Mouse (Mus musculus) intestine, embryonic 14.5 days (tissue): Measurements from ENCODE around the gene Galnt7. TPM values are rescaled to one million over a fixed set of nuclear protein-coding genes. Genes with fewer than 3 reads are reported as not detected.

Experiments used
- ATAC-seq: fragments of 200-750 bp; cut with Nextera tagmentation; replicated peaks from 2 replicates; pipeline ENCODE4 v1.8.0; 2017; ENCODE audit warnings: low read depth, moderate number of reproducible peaks, moderate TSS enrichment, moderate library complexity; ENCODE audit not compliant: low FRiP score, low TSS enrichment
- DNase-seq: peaks from one replicate; pipeline ENCODE4 v3.0.0-alpha.2; 2018; ENCODE audit warnings: low spot score
- H3K27ac ChIP-seq: fragments of 300-500 bp; sonication (generic); 2 replicates; pipeline ENCODE4 v1.5.1; 2014; ENCODE audit warnings: low read depth, mild to moderate bottlenecking, control low read depth
- H3K27me3 ChIP-seq: fragments of 300-500 bp; sonication (generic); replicated peaks from 2 replicates; pipeline ENCODE4 v1.6.1; 2014; ENCODE audit warnings: low read length, control low read depth; ENCODE audit not compliant: control insufficient read depth, insufficient read depth
- H3K36me3 ChIP-seq: fragments of 300-500 bp; sonication (generic); 2 replicates; pipeline ENCODE4 v1.6.1; 2014; ENCODE audit warnings: low read length, control low read depth; ENCODE audit not compliant: control insufficient read depth, insufficient read depth
- H3K4me1 ChIP-seq: fragments of 300-500 bp; sonication (generic); replicated peaks from 2 replicates; pipeline ENCODE4 v1.6.1; 2014; ENCODE audit warnings: low read length, control low read depth, mixed read lengths; ENCODE audit not compliant: control insufficient read depth, insufficient read depth
- H3K4me2 ChIP-seq: fragments of 300-500 bp; sonication (generic); 2 replicates; pipeline ENCODE4 v1.6.1; 2014; ENCODE audit warnings: low read length
- H3K4me3 ChIP-seq: fragments of 300-500 bp; sonication (generic); 2 replicates; pipeline ENCODE4 v1.5.1; 2014; ENCODE audit warnings: low read depth, low read length, control low read depth, mixed read lengths
- H3K9ac ChIP-seq: fragments of 300-500 bp; sonication (generic); 2 replicates; pipeline ENCODE4 v1.6.1; 2014; ENCODE audit warnings: mild to moderate bottlenecking, low read length
- H3K9me3 ChIP-seq: fragments of 300-500 bp; sonication (generic); 2 replicates; pipeline ENCODE4 v1.6.1; 2016; ENCODE audit warnings: low read length, control low read depth; ENCODE audit not compliant: control insufficient read depth
- WGBS: fragments of 180-500 bp; shearing (Covaris S2); extraction: QIAGEN DNeasy Blood & Tissue Kit; methylation state at CpG from one replicate; pipeline ENCODE4 v1.1.7; 2014; 5-methylcytosine and 5-hydroxymethylcytosine counted together
- polyA plus RNA-seq: library from polyadenylated mRNA; unstranded; fragments of >200 nt; fragmentation: Nextera tagmentation; extraction: Ambion mirVana; gene quantifications from 2 replicates; pipeline ENCODE4 v1.2.1, GENCODE M21; 2014

The Galnt7 gene
- polyA plus RNA-seq, result 26.4 and 29.5 TPM in 2 replicates

DNA sequence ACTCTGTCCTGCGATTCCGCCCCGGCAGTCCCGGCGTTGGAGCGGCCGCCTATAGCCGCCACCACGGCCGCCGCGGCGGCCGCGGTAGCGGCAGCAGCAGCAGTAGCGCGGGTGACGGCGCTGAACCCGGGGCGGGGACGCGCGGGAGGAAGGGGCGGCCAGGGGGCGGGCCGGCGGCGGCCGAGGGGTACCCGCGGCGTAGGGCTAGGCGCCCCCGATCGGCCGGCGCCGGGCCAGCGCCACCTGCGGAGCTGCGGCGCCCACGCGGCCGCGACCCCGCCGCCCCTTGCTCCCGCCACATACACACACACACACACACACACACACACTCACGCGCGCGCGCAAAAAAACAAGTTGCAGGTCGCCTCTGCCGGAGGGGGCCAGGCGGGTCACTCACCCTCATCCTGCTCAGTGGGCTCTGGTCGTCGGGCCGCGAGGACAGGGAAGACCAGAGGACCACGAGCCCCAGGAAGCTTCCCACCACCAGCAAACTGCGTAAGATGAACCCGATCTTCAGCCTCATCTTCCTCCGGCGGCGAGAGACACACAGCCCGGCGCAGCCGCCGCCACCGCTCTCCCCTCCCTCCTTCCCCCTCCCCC is at the start of gene Galnt7:
TSS of gene Galnt7 (minus strand) at position 577 of the 600 bp plus-strand sequence.
- 0% methylated on average over 25 of the region's 74 CpGs for WGBS
- Histone ChIP-seq H3K9me3 (no peaks in the 10 kb centered on the region), H3K27me3 (no peaks in the 10 kb centered on the region)

GRCm38 (mm10) chr8:57688633-57689032 is 35.8 kb upstream of the Galnt7 start:
- H3K36me3 ChIP-seq, result no peaks in the 10 kb centered on the region
- WGBS, result 57% methylated on average over 7 of the region's 7 CpGs
- no peak overlapping the region for H3K4me2 ChIP-seq
- ATAC-seq (no peak), DNase-seq (no peak)
- H3K27ac ChIP-seq, result no peak overlapping the region
- no peak overlapping the region for H3K9ac ChIP-seq
- H3K4me1 ChIP-seq, result no peaks in the 10 kb centered on the region
- no peaks in the 10 kb centered on the region for H3K9me3 ChIP-seq
- no peaks in the 10 kb centered on the region for H3K27me3 ChIP-seq
- no peak overlapping the region for H3K4me3 ChIP-seq

More for the DNA sequence above, at the start of gene Galnt7:
- ATAC-seq (peak; percentile 90), DNase-seq (peak; percentile 90)
- H3K4me1 ChIP-seq, result peaks cover 11% of the 10 kb centered on the region
- H3K4me2 ChIP-seq, result peak within 1 kb of the TSS; percentile 65
- no peaks in the 10 kb centered on the region for H3K36me3 ChIP-seq
- peak within 1 kb of the TSS; percentile 82 for H3K9ac ChIP-seq
- peak within 1 kb of the TSS; percentile 98 for H3K27ac ChIP-seq
- H3K4me3 ChIP-seq, result peak within 1 kb of the TSS; percentile 66

DNA sequence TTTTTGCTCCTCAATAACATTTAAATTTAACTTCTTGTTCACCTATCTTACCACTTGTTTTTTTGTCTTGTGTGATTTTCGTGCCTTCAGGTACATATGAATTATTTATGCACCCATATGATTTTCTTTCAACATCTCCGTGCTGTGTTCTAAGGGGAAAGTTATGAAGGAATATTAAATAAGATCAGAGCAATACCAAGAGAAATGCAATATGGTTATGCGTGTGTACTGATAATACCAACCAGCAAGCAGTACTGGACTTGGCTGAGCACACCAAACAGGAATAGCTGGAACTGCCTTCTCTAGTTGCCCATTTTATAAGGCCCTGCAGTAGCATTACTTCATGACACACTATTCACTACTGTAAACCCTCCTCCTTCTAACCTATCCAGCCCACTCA is 33.0 kb upstream of the Galnt7 start:
- ATAC-seq (no peak), DNase-seq (no peak)
- H3K4me2 ChIP-seq, result no peak overlapping the region
- no peak overlapping the region for H3K27ac ChIP-seq
- no peaks in the 10 kb centered on the region for H3K4me1 ChIP-seq
- WGBS, result 89% methylated on average over 3 of the region's 3 CpGs
- no peaks in the 10 kb centered on the region for H3K36me3 ChIP-seq
- no peak overlapping the region for H3K9ac ChIP-seq
- H3K27me3 ChIP-seq, result no peaks in the 10 kb centered on the region
- no peak overlapping the region for H3K4me3 ChIP-seq
- H3K9me3 ChIP-seq, result no peaks in the 10 kb centered on the region

DNA sequence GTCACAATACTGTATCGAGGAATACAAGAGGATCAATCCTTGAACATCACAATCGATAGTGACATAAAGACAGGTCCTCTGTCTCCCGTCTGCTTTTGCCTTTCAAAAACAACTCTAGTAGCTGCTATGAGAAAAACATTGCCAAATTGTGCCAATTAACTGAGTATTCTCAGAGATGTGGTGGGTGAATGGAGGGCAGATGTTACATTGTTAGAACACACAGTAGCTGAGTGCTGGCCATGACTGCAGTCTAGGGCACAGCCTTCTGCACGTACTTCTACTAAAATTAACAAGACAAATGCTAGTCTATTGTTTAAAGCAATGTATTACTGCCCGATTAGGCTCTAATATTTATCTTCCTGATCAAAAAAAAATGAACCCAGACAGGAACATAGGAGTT is 27.2 kb upstream of the Galnt7 start:
- DNase-seq (no peak), ATAC-seq (no peak)
- Histone ChIP-seq H3K9me3 (no peaks in the 10 kb centered on the region), H3K27me3 (no peaks in the 10 kb centered on the region), H3K4me2 (no peak overlapping the region), H3K27ac (no peak overlapping the region), H3K9ac (no peak overlapping the region), H3K4me3 (no peak overlapping the region), H3K36me3 (no peaks in the 10 kb centered on the region), H3K4me1 (no peaks in the 10 kb centered on the region)
- WGBS, result 82% methylated on average over 5 of the region's 5 CpGs

DNA sequence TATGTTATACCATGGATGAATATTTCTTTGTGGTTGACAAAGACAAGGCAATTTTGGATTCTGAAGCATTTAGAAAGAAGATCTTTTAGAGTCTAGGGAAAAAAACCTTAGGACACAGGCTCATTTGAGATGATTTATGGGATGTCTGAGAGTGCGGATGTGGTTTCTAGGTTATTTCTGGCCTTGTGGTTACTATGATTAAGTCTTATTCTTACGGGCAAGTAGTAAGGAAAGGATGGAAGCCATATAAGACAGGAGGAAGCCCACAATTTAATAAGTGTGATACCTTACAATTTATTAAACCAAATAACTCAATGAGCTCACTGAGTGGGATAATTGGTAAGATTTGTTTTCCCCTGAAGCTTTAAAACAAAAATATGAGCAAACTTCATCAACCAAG is 11.3 kb upstream of the Galnt7 start:
- H3K27ac ChIP-seq, result no peak overlapping the region
- no peaks in the 10 kb centered on the region for H3K9me3 ChIP-seq
- no peak for ATAC-seq
- no peak overlapping the region for H3K4me2 ChIP-seq
- 72% methylated on average over 2 of the region's 2 CpGs for WGBS
- H3K4me1 ChIP-seq, result no peaks in the 10 kb centered on the region
- H3K9ac ChIP-seq, result no peak overlapping the region
- H3K36me3 ChIP-seq, result no peaks in the 10 kb centered on the region
- H3K27me3 ChIP-seq, result no peaks in the 10 kb centered on the region
- no peak overlapping the region for H3K4me3 ChIP-seq
- no peak for DNase-seq

DNA sequence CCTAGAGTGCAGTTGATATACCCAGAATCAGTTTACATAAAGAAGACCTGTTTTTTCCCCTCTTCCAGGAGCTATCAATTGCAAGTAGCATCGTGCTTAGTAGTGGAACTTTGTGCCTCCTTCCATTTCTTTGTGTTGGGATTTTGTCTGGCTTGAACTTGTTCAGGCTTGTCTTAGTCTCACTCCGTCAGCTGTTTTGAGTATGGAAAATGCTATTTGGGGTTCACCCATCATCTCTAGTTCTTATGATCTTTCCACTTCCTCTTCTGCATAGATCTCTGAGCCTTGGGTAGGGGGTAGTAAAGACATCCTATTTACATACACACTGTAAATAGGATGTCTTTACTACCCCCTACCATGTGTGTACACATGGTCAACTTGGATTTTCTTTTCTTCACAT is 7.2 kb upstream of the Galnt7 start:
- ATAC-seq (no peak), DNase-seq (no peak)
- Histone ChIP-seq H3K4me1 (no peaks in the 10 kb centered on the region), H3K4me3 (no peak overlapping the region), H3K27ac (no peak overlapping the region), H3K27me3 (no peaks in the 10 kb centered on the region), H3K9me3 (no peaks in the 10 kb centered on the region), H3K9ac (no peak overlapping the region), H3K36me3 (no peaks in the 10 kb centered on the region), H3K4me2 (no peak overlapping the region)
- 83% methylated on average over 2 of the region's 2 CpGs for WGBS

GRCm38 (mm10) chr8:57656446-57656845 is 3.6 kb upstream of the Galnt7 start:
- Histone ChIP-seq H3K36me3 (no peaks in the 10 kb centered on the region), H3K4me2 (no peak overlapping the region), H3K27me3 (no peaks in the 10 kb centered on the region), H3K9ac (no peak overlapping the region), H3K4me3 (no peak overlapping the region), H3K9me3 (no peaks in the 10 kb centered on the region), H3K4me1 (peaks cover 8% of the 10 kb centered on the region; the same call in 1 of the 2 replicates), H3K27ac (no peak overlapping the region)
- WGBS, result 65% methylated on average over 6 of the region's 6 CpGs
- no peak for DNase-seq
- no peak for ATAC-seq

GRCm38 (mm10) chr8:57654146-57654545 is 1.3 kb upstream of the Galnt7 start:
- no peak for DNase-seq
- H3K27me3 ChIP-seq, result no peaks in the 10 kb centered on the region
- no peak overlapping the region for H3K9ac ChIP-seq
- no peaks in the 10 kb centered on the region for H3K9me3 ChIP-seq
- H3K4me1 ChIP-seq, result peaks cover 11% of the 10 kb centered on the region
- WGBS, result 84% methylated on average over 7 of the region's 7 CpGs
- H3K4me2 ChIP-seq, result peak overlapping the region; percentile 65
- H3K4me3 ChIP-seq, result peak overlapping the region; percentile 66; the same call in 1 of the 2 replicates
- H3K36me3 ChIP-seq, result no peaks in the 10 kb centered on the region
- H3K27ac ChIP-seq, result no peak overlapping the region; the same call in 1 of the 2 replicates
- ATAC-seq, result no peak

DNA sequence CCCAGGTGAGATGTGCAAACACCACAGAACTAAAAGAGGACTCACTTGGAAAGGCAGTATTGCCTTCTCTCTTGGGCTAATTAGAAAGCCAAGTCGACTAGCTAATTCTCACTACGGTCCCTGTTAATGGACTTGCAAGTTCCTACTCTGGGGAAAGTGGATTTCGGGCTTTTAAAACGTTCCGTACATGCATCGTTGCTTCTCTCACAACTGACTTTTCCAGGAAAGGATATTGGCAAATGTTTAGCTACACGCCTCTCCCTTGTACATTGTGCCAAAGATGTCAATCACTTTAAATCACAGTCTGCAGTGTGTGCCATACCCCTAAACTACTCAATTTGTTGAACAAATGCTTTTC is 915 bp upstream of the Galnt7 start:
- Histone ChIP-seq H3K27me3 (no peaks in the 10 kb centered on the region), H3K27ac (peak overlapping the region; percentile 98)

More for the DNA sequence above, 915 bp upstream of the Galnt7 start:
- H3K9ac ChIP-seq, result peak overlapping the region; percentile 61
- H3K4me2 ChIP-seq, result peak overlapping the region; percentile 65
- H3K36me3 ChIP-seq, result no peaks in the 10 kb centered on the region
- no peak for ATAC-seq
- H3K9me3 ChIP-seq, result no peaks in the 10 kb centered on the region
- 20% methylated on average over 7 of the region's 7 CpGs for WGBS
- peak; percentile 59 for DNase-seq
- peak overlapping the region; percentile 66 for H3K4me3 ChIP-seq
- H3K4me1 ChIP-seq, result peaks cover 11% of the 10 kb centered on the region
